Mouse (Mus musculus) cerebellum, postnatal 36 days (tissue): ENCODE results near the gene Cog1.
A peak's percentile ranks its signal among the peaks of the same experiment; 100 is the strongest.

Experiments used
- DNase-seq, 2 experiments: peaks; one replicate each; pipeline ENCODE4 v3.0.0; 2021 to 2022; ENCODE audit warnings: mixed read lengths in 2 of 2

Gene Cog1

GRCm38 (mm10) chr11:113648690-113649352 lies at the start of gene Cog1:
TSS of gene Cog1 (plus strand) at chr11:113649169.
- DNase-seq = no peak

- DNase-seq = peak; percentile 41 to 44
Measured at GRCm38 (mm10) chr11:113600526-113601245, 48.3 kb upstream of the Cog1 start.

GRCm38 (mm10) chr11:113601616-113602343 lies 47.2 kb upstream of the Cog1 start:
- no peak for DNase-seq

GRCm38 (mm10) chr11:113607556-113607955 lies 41.4 kb upstream of the Cog1 start:
- DNase-seq = no peak

- DNase-seq = no peak
Measured at GRCm38 (mm10) chr11:113609581-113609980, 39.4 kb upstream of the Cog1 start.

- no peak for DNase-seq
Measured at GRCm38 (mm10) chr11:113610266-113610665, 38.7 kb upstream of the Cog1 start.

GRCm38 (mm10) chr11:113611112-113611646 lies 37.8 kb upstream of the Cog1 start:
- DNase-seq = no peak

GRCm38 (mm10) chr11:113611664-113612611 lies 37.0 kb upstream of the Cog1 start:
- peak; percentile 40 to 47 for DNase-seq

- no peak for DNase-seq
Measured at GRCm38 (mm10) chr11:113614476-113614875, 34.5 kb upstream of the Cog1 start.

- DNase-seq = peak; percentile 63 to 65
Measured at GRCm38 (mm10) chr11:113617132-113617911, 31.6 kb upstream of the Cog1 start.

GRCm38 (mm10) chr11:113618303-113618671 lies 30.7 kb upstream of the Cog1 start:
- no peak for DNase-seq

GRCm38 (mm10) chr11:113618672-113619419 lies 30.1 kb upstream of the Cog1 start, which contains the start of gene Sstr2:
TSS of gene Sstr2 (plus strand) at chr11:113619342.
- DNase-seq = peak; percentile 65 to 72

- no peak for DNase-seq
Measured at GRCm38 (mm10) chr11:113619420-113620080, 29.4 kb upstream of the Cog1 start.

- no peak for DNase-seq
Measured at GRCm38 (mm10) chr11:113621001-113621400, 28.0 kb upstream of the Cog1 start.

GRCm38 (mm10) chr11:113622028-113622427 lies 26.9 kb upstream of the Cog1 start:
- DNase-seq = no peak

- DNase-seq = no peak
Measured at GRCm38 (mm10) chr11:113625437-113625836, 23.5 kb upstream of the Cog1 start.

- peak in 1 of 2 experiments; percentile 20 for DNase-seq
Measured at GRCm38 (mm10) chr11:113627785-113628184, 21.2 kb upstream of the Cog1 start.

GRCm38 (mm10) chr11:113630642-113631041 lies 18.3 kb upstream of the Cog1 start:
- DNase-seq = no peak

- DNase-seq = no peak
Measured at GRCm38 (mm10) chr11:113631302-113631701, 17.7 kb upstream of the Cog1 start.

- DNase-seq = no peak
Measured at GRCm38 (mm10) chr11:113631862-113632261, 17.1 kb upstream of the Cog1 start.
